Mouse (Mus musculus) gastrocnemius, adult 2 months (tissue): ENCODE results near the gene Ppp1r37. TPM values are rescaled to one million over a fixed set of nuclear protein-coding genes. Genes with fewer than 3 reads are reported as not detected.

Source experiments
- DNase-seq: peaks from one replicate; pipeline ENCODE4 v3.0.0; 2022
- H3K27ac ChIP-seq: fragments of 200-600 bp; 2 replicates; pipeline ENCODE4 v1.8.1; 2022; ENCODE audit warnings: mild to moderate bottlenecking
- H3K4me3 ChIP-seq: fragments of 200-600 bp; 2 replicates; pipeline ENCODE4 v1.8.1; 2022; ENCODE audit warnings: mild to moderate bottlenecking, moderate library complexity
- CTCF ChIP-seq: fragments of 200-600 bp; IDR thresholded peaks from 2 replicates; pipeline ENCODE4 v1.8.1; 2022; ENCODE audit warnings: antibody characterized with exemption, mild to moderate bottlenecking, moderate library complexity
- intact Hi-C: fragments of 180-260 bp; cut with DNase I; formaldehyde crosslinking; loops from one replicate; pipeline ENCODE4 v1.15.1; 2025
- total RNA-seq, 2 experiments: library from RNA; stranded (reverse); gene quantifications; 2 replicates each; pipeline ENCODE4 v1.2.3; 2021

Gene Ppp1r37
- total RNA-seq, 2 experiments from 2014 or later = 48.4 to 49.1 TPM

DNA sequence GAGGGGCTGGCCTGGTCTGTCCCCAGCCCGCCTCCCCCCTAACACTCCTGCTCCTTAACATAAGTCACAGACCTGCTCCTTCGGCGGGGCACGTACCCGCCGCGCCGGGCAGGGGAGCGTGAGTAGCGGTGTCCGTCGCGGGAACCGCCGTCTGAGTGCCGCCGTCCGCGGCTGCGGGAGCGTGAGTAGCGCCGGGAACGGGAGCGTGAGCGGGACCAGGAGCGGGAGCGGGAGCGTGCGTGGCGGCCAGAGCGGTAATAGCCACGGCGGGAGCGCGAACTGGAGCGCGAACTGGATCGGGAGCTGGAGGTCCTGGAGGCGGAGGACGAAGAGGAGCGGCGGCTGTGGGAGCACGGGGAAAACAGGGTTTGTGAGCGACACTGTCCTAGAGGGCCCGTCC lies 23.4 kb upstream of the Ppp1r37 start:
- no peak for TF ChIP-seq CTCF

DNA sequence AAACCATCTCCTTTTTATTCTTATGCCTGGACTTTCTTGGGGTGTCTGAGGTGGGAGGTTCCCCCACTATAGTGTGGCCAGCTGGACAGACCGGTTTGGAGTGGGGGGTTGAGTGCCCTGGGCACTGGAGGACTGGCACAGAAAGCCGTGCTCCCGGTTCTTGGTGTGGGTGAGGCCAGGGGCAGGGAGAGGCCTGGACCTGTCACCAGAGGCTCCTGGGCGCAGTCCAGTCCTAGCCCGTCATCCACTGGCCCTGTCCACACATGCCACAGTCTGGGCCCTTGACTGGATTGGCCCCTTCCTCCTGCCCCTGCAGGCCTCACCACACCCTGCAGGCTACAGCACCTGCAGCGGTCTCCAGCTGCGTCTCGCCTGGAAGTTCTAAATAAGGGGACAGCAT lies 17.8 kb upstream of the Ppp1r37 start:
- TF ChIP-seq CTCF = no peak
- H3K27ac ChIP-seq = no peak overlapping the region
- intact Hi-C loops = no loop called here
- DNase-seq = no peak
- H3K4me3 ChIP-seq = no peak overlapping the region

More for the DNA sequence above, 23.4 kb upstream of the Ppp1r37 start:
- Histone ChIP-seq H3K4me3 (no peak overlapping the region), H3K27ac (no peak overlapping the region)
- intact Hi-C loops = no loop called here
- no peak for DNase-seq

DNA sequence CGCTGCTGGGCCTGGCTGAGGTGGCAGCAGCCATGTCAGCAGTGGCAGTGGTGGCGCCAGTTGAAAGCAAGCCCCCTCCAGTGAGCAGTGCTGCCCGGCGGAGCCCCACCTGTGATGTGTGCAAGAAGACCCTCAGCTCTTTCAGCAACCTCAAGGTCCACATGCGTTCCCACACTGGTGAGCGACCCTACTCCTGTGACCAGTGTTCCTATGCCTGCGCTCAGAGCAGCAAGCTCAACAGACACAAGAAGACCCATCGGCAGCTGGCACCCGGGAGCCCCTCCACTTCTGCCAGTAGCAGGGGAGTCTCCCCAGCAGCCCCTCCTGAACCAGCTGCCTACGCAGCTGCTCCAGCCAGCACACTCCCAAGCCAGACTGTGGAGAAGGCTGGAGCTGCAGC lies 16.9 kb upstream of the Ppp1r37 start:
- Histone ChIP-seq H3K4me3 (no peak overlapping the region), H3K27ac (no peak overlapping the region)
- intact Hi-C loops = loop anchor here (5.0 to 10.0 kb wide), 2 partner anchors 38 to 175 kb away; partner anchors contain the start of genes Ckm and Klc3
- no peak for TF ChIP-seq CTCF
- no peak for DNase-seq

DNA sequence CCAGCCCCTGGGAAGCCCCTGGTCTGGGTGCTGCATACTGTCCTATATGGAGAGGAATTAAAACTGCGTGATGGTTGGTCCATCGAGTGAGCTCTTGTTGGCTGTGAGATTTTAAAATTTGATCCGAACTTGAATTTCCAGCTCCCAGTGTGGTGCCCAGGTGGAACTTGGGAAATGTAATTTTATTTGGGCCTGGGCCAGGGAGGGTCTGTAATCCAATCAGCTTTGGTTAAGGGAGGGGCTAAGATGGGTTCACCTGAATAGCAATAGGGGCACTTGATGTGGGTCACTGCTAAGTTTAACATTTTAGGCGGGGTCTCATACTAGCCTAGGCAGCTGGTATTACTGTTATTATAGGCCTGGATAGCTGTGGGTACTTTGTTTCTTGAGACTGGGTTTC lies 15.6 kb upstream of the Ppp1r37 start:
- DNase-seq = no peak
- intact Hi-C loops = loop anchor here (5.0 to 10.0 kb wide), 2 partner anchors 39 to 174 kb away; partner anchors contain the start of genes Ckm and Klc3
- TF ChIP-seq CTCF = no peak
- Histone ChIP-seq H3K27ac (no peak overlapping the region), H3K4me3 (peak overlapping the region; percentile 73)

DNA sequence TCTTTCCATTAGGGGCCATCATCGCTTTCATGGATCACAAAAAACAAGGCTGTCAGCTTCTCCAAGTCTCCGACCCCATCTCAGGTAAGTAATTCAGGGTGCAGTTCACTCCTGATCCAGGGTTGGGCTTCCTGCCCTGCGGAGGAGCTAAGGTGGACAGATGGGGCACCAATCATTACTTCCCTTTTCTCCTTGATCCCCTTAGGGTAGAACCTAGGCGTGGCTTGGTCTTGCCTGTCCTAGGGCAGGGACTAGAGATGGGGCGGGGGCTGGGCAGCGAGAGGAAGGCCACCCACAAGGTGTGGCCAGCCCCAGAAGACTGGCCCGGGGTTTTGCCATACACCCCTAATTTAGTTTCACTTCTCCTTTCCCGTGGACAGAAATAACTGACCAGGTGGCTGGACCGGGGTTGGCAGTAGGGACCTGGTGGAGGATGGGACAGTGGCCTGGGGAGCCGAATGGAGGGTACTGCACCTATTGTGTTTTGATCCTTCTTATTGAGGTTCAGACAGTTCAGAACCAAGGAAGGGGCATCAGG lies 15.1 kb upstream of the Ppp1r37 start:
- TF ChIP-seq CTCF = no peak

DNA sequence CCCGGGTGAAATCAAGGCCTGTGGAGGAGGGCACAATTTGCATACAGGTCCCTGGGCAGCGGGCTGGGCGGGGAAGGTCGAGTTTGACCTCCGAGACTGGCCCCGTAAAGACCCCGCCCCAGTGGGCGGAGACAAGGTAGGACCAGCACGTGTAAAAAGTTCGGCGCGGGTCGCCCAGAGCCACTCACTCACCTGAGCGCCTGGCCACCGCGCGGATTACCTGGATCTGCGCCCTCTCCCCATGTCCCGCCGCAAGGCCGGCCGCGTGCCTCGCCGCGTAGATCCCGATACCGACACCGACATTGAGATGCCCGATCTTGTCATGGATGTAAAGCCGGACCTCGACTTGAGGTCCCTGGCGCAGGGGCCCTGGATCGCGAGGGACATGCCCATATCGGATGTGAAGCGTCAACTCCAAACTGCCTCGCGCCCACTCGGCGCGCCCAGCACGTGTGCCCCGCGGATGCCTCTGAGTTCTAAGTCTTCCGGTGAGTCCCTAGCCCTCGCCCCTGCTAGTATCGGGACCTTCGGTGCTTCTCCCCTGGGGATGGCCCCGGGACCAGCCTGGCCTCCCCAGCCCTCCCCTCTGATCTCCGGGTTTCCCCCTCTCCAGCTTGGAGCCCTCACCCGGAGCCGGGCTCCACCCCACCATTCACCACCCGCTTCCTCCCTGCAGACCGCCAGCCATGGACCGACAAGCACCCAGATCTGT lies 14.4 kb upstream of the Ppp1r37 start, which contains the start of the genes Zfp296 and Gemin7:
TSS of gene Zfp296 (plus strand) at position 147 of the 712 bp plus-strand sequence.
TSS of gene Gemin7 (minus strand) at position 455 of the 712 bp plus-strand sequence.
- DNase-seq = peak; percentile 57
- Histone ChIP-seq H3K27ac (peak within 1 kb of the TSS; percentile 61), H3K4me3 (peak within 1 kb of the TSS; percentile 73)
- intact Hi-C loops = loop anchor here (5.0 to 10.0 kb wide), 2 partner anchors 40 to 172 kb away; partner anchors contain the start of genes Ckm and Klc3
- no peak for TF ChIP-seq CTCF

More for the DNA sequence above, 15.1 kb upstream of the Ppp1r37 start:
- intact Hi-C loops = loop anchor here (5.0 to 10.0 kb wide), 2 partner anchors 39 to 173 kb away; partner anchors contain the start of genes Ckm and Klc3
- peak overlapping the region; percentile 61 for H3K27ac ChIP-seq
- peak overlapping the region; percentile 73 for H3K4me3 ChIP-seq
- peak; percentile 57 for DNase-seq

DNA sequence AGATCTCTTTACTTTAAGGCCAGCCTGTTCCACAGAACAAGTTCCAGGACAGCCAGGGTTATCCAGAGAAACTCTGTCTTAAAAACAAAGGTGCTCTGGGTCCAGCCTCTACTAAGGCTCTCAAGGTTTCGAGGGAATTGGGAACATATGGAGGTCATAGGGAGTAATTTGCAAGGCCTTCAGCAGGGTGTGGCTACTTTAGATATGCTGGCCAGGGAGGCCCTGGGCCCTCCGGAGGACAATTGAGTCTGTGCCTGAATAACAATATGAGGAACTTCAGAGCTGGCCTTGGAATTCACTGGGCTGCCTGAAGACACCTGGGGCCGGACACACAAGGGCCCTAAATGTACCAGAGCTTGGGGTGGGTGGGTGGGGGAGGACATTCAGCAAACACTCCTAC lies 12.7 kb upstream of the Ppp1r37 start:
- intact Hi-C loops = loop anchor here (5.0 to 10.0 kb wide), 2 partner anchors 42 to 171 kb away; partner anchors contain the start of genes Ckm and Klc3
- TF ChIP-seq CTCF = no peak
- Histone ChIP-seq H3K27ac (no peak overlapping the region), H3K4me3 (no peak overlapping the region)
- DNase-seq = no peak

DNA sequence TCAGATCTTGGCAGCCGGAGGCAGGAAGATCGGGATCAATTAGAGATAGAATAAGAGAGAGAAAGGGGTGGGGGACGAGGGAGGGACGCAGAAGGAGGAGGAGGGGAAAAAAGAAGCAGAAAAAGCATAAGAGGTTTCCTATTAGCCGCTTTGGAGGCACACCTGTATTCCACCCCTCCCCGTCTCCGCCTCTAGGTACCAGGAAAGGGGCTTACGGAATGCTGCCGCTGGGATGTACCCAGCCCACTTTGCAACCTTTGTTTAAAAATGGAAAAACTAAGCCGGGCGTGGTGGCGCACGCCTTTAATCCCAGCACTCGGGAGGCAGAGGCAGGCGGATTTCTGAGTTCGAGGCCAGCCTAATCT lies 10.9 kb upstream of the Ppp1r37 start:
- no peak for DNase-seq
- intact Hi-C loops = loop anchor here (5.0 to 10.0 kb wide), 3 partner anchors 71 to 169 kb away; partner anchors contain the start of genes Ckm, Klc3 and Mark4
- Histone ChIP-seq H3K4me3 (peak overlapping the region; percentile 95), H3K27ac (peak overlapping the region; percentile 95)
- TF ChIP-seq CTCF = no peak

DNA sequence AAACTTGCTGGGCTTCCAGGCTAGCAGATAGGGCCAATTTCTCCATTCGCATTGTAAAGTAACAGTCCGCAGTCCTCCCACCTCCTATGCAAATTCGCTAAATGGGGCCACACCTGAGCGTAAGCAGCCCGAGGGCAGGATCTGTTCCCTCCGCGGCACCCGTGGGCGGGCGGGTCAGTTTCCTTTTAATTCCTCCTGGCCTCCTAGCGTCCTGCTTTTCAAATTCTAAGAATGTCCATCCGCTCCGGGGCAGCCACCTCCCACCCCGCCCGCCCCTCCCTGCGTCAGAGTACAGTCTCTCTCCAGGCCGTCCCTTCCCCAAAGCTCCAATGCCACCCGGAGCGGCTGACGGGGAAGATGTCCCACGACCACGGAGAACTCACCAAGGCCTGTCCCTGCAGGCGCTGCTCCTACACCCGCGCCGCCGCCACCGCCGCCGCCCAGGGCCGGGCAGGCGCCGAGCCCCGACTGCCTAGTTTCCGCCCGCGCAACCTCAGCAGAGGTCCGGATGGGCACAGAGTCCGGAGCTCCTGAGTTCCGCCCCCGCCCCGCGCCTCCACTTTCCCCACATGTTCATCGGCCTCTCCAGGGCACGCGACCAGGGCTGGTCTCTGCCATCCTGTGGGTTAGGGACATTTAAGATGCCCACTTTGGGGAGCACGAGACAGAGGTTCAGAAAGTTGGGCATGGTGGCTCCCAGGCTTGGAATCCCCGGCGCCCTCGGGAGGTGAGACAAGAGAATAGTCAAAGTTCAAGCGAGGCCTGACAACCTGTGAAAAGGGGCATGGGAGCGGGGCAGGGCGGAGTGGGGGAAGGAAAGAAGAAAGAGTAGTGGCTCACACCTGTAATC lies 10.3 kb upstream of the Ppp1r37 start:
- H3K27ac ChIP-seq = peak overlapping the region; percentile 95
- intact Hi-C loops = loop anchor here (5.0 to 10.0 kb wide), 3 partner anchors 71 to 168 kb away; partner anchors contain the start of genes Ckm, Klc3 and Mark4
- peak; percentile 90 for DNase-seq
- TF ChIP-seq CTCF = peak; percentile 49
- peak overlapping the region; percentile 95 for H3K4me3 ChIP-seq

DNA sequence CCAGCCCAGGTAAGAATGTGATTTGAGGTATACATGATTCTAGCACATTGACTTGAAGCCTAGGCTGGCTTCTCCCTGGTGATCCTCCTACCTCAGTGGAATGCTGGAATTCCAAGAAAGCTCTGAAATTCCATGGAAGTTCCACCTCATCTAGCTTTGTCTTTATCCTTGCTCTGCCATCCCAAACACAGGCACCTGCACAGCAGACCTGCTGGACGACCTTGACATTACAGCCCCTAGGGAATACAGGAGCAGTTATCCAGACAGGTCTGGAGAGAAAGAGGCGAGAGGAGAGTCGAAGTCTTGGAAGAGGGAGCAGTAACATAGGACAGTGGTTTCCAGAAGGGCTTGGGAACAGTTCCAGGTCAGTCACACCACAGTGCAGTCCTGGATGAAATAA lies 6.8 kb upstream of the Ppp1r37 start:
- no peak overlapping the region for H3K4me3 ChIP-seq
- no peak for TF ChIP-seq CTCF
- no peak overlapping the region for H3K27ac ChIP-seq
- DNase-seq = no peak
- intact Hi-C loops = loop anchor here (5.0 to 10.0 kb wide), 3 partner anchors 67 to 165 kb away; partner anchors contain the start of genes Ckm, Klc3 and Mark4

DNA sequence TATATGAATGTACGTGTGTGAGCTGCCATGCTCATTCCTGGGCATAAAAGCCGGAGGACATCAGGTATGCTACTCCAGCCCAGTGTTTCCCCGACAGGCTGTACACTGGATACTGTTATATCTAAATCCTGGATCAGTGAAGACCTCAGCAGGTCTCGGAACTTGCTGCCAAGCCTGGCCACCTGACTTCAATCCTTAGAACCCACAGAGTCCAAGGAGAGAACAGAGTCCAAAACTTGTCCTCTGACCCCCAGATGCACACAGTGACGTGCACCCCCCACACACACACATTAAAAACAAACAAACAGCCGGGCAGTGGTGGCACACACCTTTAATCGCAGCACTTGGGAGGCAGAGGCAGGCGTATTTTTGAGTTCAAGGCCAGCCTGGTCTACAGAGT lies 4.5 kb upstream of the Ppp1r37 start:
- DNase-seq = no peak
- Histone ChIP-seq H3K27ac (no peak overlapping the region), H3K4me3 (no peak overlapping the region)
- intact Hi-C loops = no loop called here
- no peak for TF ChIP-seq CTCF

DNA sequence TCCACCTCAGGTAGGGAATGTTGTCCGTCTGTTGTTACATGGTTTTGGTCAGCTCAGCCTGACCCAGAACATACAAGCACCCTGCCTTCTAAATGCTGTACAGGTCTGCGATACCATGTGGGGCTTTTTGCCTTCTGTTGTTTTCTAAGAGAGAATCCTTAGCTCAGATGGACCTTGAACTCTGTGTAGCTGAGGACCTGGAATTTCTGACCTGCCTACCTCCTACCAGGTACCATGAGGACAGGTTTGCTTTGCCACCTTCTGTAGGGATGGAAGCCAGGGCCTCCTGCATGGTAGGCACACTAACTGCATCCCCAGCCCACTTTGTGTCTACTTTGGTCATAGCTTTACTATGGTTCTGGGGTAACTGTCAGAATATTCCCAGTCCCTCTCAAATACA lies 2.9 kb upstream of the Ppp1r37 start:
- no peak overlapping the region for H3K4me3 ChIP-seq
- intact Hi-C loops = no loop called here
- H3K27ac ChIP-seq = no peak overlapping the region
- no peak for TF ChIP-seq CTCF
- DNase-seq = no peak
